In the genomic region with DNA sequence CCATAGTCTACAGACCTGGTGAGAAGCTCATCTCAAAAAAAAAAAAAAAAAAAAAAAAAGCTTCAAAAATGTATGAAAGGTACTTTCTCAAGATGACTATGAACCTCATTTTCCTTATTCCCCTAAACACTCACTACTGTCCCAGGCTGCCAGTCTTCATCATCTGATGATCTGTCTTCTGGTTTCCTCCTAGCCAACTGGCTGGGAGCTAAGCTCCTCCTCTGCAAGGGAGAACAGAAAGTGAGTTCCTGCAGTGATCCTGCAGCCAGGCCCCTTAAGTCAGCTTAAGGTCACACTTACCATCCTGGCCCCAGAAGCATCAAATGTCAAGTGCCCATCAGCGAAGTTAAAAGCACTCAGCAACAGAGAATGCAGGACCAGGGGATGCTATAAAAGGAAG, we compare ENCODE assay signal across 8 mouse cellular contexts. TPM values are rescaled to one million over a fixed set of nuclear protein-coding genes. Genes with fewer than 3 reads are reported as not detected.
DNase-seq lines count a peak whose midpoint lies in the region; ATAC-seq and TF ChIP-seq lines count a peak whose summit lies in the region.

No protein-coding gene starts in this region.

- H3K4me2 ChIP-seq in forebrain, postnatal 0 days (ENCODE audit: low read depth), result peak overlapping the region; percentile 55; the same call in 1 of the 2 replicates

- H3K27me3 ChIP-seq in C2C12 (ENCODE audit: control insufficient read depth, insufficient read depth, insufficient read length) (no peaks in the 10 kb centered on the region), G1E (ENCODE audit: insufficient read depth, low read length) (no peaks in the 10 kb centered on the region)
- no peaks in the 10 kb centered on the region for H3K27me3 ChIP-seq in forebrain, postnatal 0 days (ENCODE audit: insufficient read depth, low read length)

- H3K79me2 ChIP-seq in C2C12 (ENCODE audit: control insufficient read depth, insufficient read depth) (peaks cover 27% of the 10 kb centered on the region), macrophage (ENCODE audit: inconsistent target) (peaks cover 15% of the 10 kb centered on the region)

- H3K36me3 ChIP-seq in C2C12 (ENCODE audit: control insufficient read depth, insufficient read depth), result peaks cover 4% of the 10 kb centered on the region
- peaks cover 41% of the 10 kb centered on the region for H3K36me3 ChIP-seq in G1E (replicated peaks)
- no peaks in the 10 kb centered on the region for H3K36me3 ChIP-seq in forebrain, postnatal 0 days (ENCODE audit: insufficient read depth)
- H3K36me3 ChIP-seq in macrophage (ENCODE audit: inconsistent target), result no peaks in the 10 kb centered on the region

- H3K79me3 ChIP-seq in C2C12 (ENCODE audit: low read depth), result peaks cover 5% of the 10 kb centered on the region

- H3ac ChIP-seq in C2C12 (ENCODE audit: control insufficient read depth, insufficient read length, low read depth), result peak overlapping the region; percentile 66

- peak overlapping the region; percentile 54 for H3K4me3 ChIP-seq in C2C12 (ENCODE audit: insufficient read depth, poor library complexity, severe bottlenecking)
- peak overlapping the region; percentile 74 for H3K4me3 ChIP-seq in G1E (ENCODE audit: low read depth, low read length)
- peak overlapping the region; percentile 60 for H3K4me3 ChIP-seq in forebrain, postnatal 0 days (ENCODE audit: low read depth, low read length)
- peak overlapping the region; percentile 90 for H3K4me3 ChIP-seq in macrophage (ENCODE audit: inconsistent target)

- intact Hi-C loops in left cerebral cortex, postnatal 25 days (cut with DNase I), result no loop called here

- no peak for ATAC-seq in G1E (ENCODE audit: extremely low read depth, insufficient number of reproducible peaks, low FRiP score, poor library complexity, severe bottlenecking)
- no peak for ATAC-seq in forebrain, postnatal 0 days

- 3% methylated on average over 1 of the region's 1 CpGs for WGBS in forebrain, postnatal 0 days
- 11% methylated on average over 1 of the region's 1 CpGs for WGBS in macrophage (ENCODE audit: missing documents)

- no peaks in the 10 kb centered on the region for H3K9me3 ChIP-seq in G1E (replicated peaks)
- H3K9me3 ChIP-seq in forebrain, postnatal 0 days (ENCODE audit: low read length), result no peaks in the 10 kb centered on the region

- no peak for DNase-seq in G1E (ENCODE audit: low spot score)
- DNase-seq in forebrain, postnatal 0 days, result no peak
- DNase-seq in frontal cortex, adult 2 months (ENCODE audit: extremely low spot score in 1 of 2, low spot score in 1 of 2), result no peak
- no peak for DNase-seq in cerebellum, postnatal 36 days
- DNase-seq in left cerebral cortex, adult 11 months (ENCODE audit: low spot score), result no peak
- no peak for DNase-seq in left cerebral cortex, postnatal 25 days (ENCODE audit: low spot score in 2 of 2)

- no peak overlapping the region for H3K9ac ChIP-seq in forebrain, postnatal 0 days

- TF ChIP-seq CTCF in C2C12 (IDR thresholded peaks at IDR 0.05; ENCODE audit: control insufficient read depth, insufficient read depth, insufficient read length), result no peak
- no peak for TF ChIP-seq CTCF in G1E (IDR thresholded peaks at IDR 0.05; ENCODE audit: low read depth, low read length)
- no peak for TF ChIP-seq CTCF in forebrain, postnatal 0 days (IDR thresholded peaks at IDR 0.05; ENCODE audit: low read depth)

- no peak overlapping the region for H3K27ac ChIP-seq in forebrain, postnatal 0 days (ENCODE audit: low read depth, low read length)
- peak overlapping the region; percentile 59 for H3K27ac ChIP-seq in macrophage

- H3K4me1 ChIP-seq in G1E (ENCODE audit: insufficient read depth, low read depth, low read length), result peaks cover 53% of the 10 kb centered on the region
- H3K4me1 ChIP-seq in forebrain, postnatal 0 days (ENCODE audit: insufficient read depth), result no peaks in the 10 kb centered on the region

TF ChIP-seq in C2C12, 6 proteins besides CTCF, POLR2A, EP300 and RAD21:
- no peak for TF ChIP-seq MYOG (IDR thresholded peaks at IDR 0.05; ENCODE audit: control insufficient read depth, extremely low read depth, insufficient read length)
- TF ChIP-seq USF1 (IDR thresholded peaks at IDR 0.05; ENCODE audit: low read depth), result no peak
- no peak for TF ChIP-seq MYOD1 (IDR thresholded peaks at IDR 0.05; ENCODE audit: control insufficient read depth, insufficient read length, low read depth)
- no peak for TF ChIP-seq MAX (IDR thresholded peaks at IDR 0.05)
- no peak for TF ChIP-seq CEBPB (IDR thresholded peaks at IDR 0.05; ENCODE audit: low read depth)
- no peak for TF ChIP-seq FOSL1 (IDR thresholded peaks at IDR 0.05; ENCODE audit: insufficient read depth, low read length, poor library complexity, severe bottlenecking)

RNA-seq across cellular contexts. Expression of a gene that starts 0.7 kb away (rescaled TPM):
- 11.5 TPM for polyA plus RNA-seq in C2C12 (2012; fragmentation: generic; extraction: Trizol)
- 46.1 and 56.1 TPM in 2 replicates for total RNA-seq in G1E (2014; fragmentation: Nextera tagmentation)
- 43.2 and 47.0 TPM in 2 replicates for total RNA-seq in G1E (2017)
- polyA plus RNA-seq in G1E (2012), result 2.4 and 3.4 TPM in 2 replicates
- 2.0 and 3.2 TPM in 2 replicates for total RNA-seq in forebrain, postnatal 0 days (2014; rRNA removed)
- 2.6 and 3.5 TPM in 2 replicates for polyA plus RNA-seq in forebrain, postnatal 0 days (2015; fragmentation: Nextera tagmentation; extraction: Ambion mirVana)
- 10 to 100 TPM in 20 of 26 experiments, 1 to 10 TPM in 6; 4.4 to 33.6 (median 15.3) TPM for total RNA-seq in macrophage (2018; cell fraction: chromatin; rRNA removed)
- 1 to 10 TPM; 2.1 to 6.7 (median 3.7) TPM for total RNA-seq in macrophage (2018; cell fraction: cytosol; rRNA removed)
- 10 to 100 TPM in 6 of 26 experiments, 1 to 10 TPM in 20; 2.3 to 50.1 (median 8.6) TPM for total RNA-seq in macrophage (2018; cell fraction: nucleus; rRNA removed)
- polyA plus RNA-seq in macrophage (2018), result 2.2 to 12.5 TPM (median 3.6 TPM) in 3 replicates
- 0.86 and 0.94 TPM in 2 replicates for polyA plus RNA-seq in frontal cortex, adult 2 months (2012; rRNA removed)
- total RNA-seq in left cerebral cortex, postnatal 25 days (2021), result under 1 TPM; 0.32 to 0.64 TPM

RNA-seq across cellular contexts. Expression of a gene that starts 0.9 kb away (rescaled TPM):
- polyA plus RNA-seq in C2C12 (2012; fragmentation: generic; extraction: Trizol), result 60.4 TPM
- 35.2 and 40.5 TPM in 2 replicates for total RNA-seq in G1E (2014; fragmentation: Nextera tagmentation)
- total RNA-seq in G1E (2017), result 37.2 and 47.0 TPM in 2 replicates
- polyA plus RNA-seq in G1E (2012), result 5.5 and 6.2 TPM in 2 replicates
- total RNA-seq in forebrain, postnatal 0 days (2014; rRNA removed), result 80.3 and 83.0 TPM in 2 replicates
- 52.7 and 57.6 TPM in 2 replicates for polyA plus RNA-seq in forebrain, postnatal 0 days (2015; fragmentation: Nextera tagmentation; extraction: Ambion mirVana)
- total RNA-seq in macrophage (2018; cell fraction: chromatin; rRNA removed), result 100 to 1,000 TPM in 1 of 26 experiments, 10 to 100 TPM in 25; 28.5 to 142 (median 57.1) TPM
- total RNA-seq in macrophage (2018; cell fraction: cytosol; rRNA removed), result 10 to 100 TPM; 12.4 to 24.5 (median 19.5) TPM
- total RNA-seq in macrophage (2018; cell fraction: nucleus; rRNA removed), result 10 to 100 TPM; 20.0 to 68.1 (median 34.1) TPM
- 16.6 to 29.9 TPM (median 17.1 TPM) in 3 replicates for polyA plus RNA-seq in macrophage (2018)
- 66.6 and 77.5 TPM in 2 replicates for polyA plus RNA-seq in frontal cortex, adult 2 months (2012; rRNA removed)
- total RNA-seq in left cerebral cortex, postnatal 25 days (2021), result 10 to 100 TPM; 73.5 to 77.6 TPM

RNA-seq across cellular contexts. Expression of a gene that starts 28.4 kb away (rescaled TPM):
- polyA plus RNA-seq in C2C12 (2012; fragmentation: generic; extraction: Trizol) (1.4 TPM), G1E (2012) (0.01 TPM in 1 of 2 replicates, not detected in the other), macrophage (2018) (0.09 to 0.10 TPM in 2 of 3 replicates, not detected in the other)
- total RNA-seq in G1E (2014; fragmentation: Nextera tagmentation) (0.10 and 0.15 TPM in 2 replicates), G1E (2017) (0.33 and 0.41 TPM in 2 replicates)
- 5.0 and 6.3 TPM in 2 replicates for total RNA-seq in forebrain, postnatal 0 days (2014; rRNA removed)
- polyA plus RNA-seq in forebrain, postnatal 0 days (2015; fragmentation: Nextera tagmentation; extraction: Ambion mirVana), result 2.8 and 3.0 TPM in 2 replicates
- under 1 TPM in 17 of 26 experiments, not detected in 9; 0.12 to 0.67 (median 0.18) TPM for total RNA-seq in macrophage (2018; cell fraction: chromatin; rRNA removed)
- total RNA-seq in macrophage (2018; cell fraction: cytosol; rRNA removed), result under 1 TPM in 19 of 26 experiments, not detected in 7; 0.03 to 0.24 (median 0.09) TPM
- under 1 TPM in 18 of 26 experiments, not detected in 8; 0.06 to 0.99 (median 0.16) TPM for total RNA-seq in macrophage (2018; cell fraction: nucleus; rRNA removed)
- polyA plus RNA-seq in frontal cortex, adult 2 months (2012; rRNA removed), result 11.3 and 12.1 TPM in 2 replicates
- total RNA-seq in left cerebral cortex, postnatal 25 days (2021), result 10 to 100 TPM; 27.9 to 32.8 TPM

RNA-seq across cellular contexts. Expression of a gene that starts 44.6 kb away (rescaled TPM):
- polyA plus RNA-seq in C2C12 (2012; fragmentation: generic; extraction: Trizol) (0.02 TPM), G1E (2012) (not detected in 2 replicates), macrophage (2018) (not detected in 3 replicates)
- total RNA-seq in G1E (2014; fragmentation: Nextera tagmentation) (not detected in 2 replicates), G1E (2017) (0.05 and 0.06 TPM in 2 replicates)
- 0.29 TPM in 1 of 2 replicates, not detected in the other for total RNA-seq in forebrain, postnatal 0 days (2014; rRNA removed)
- 0.07 TPM in 1 of 2 replicates, not detected in the other for polyA plus RNA-seq in forebrain, postnatal 0 days (2015; fragmentation: Nextera tagmentation; extraction: Ambion mirVana)
- not detected for total RNA-seq in macrophage (2018; cell fraction: chromatin; rRNA removed)
- total RNA-seq in macrophage (2018; cell fraction: cytosol; rRNA removed), result not detected
- not detected for total RNA-seq in macrophage (2018; cell fraction: nucleus; rRNA removed)
- 0.20 and 0.23 TPM in 2 replicates for polyA plus RNA-seq in frontal cortex, adult 2 months (2012; rRNA removed)
- total RNA-seq in left cerebral cortex, postnatal 25 days (2021), result under 1 TPM; 0.23 to 0.27 TPM

RNA-seq across cellular contexts. Expression of a gene that starts 47.7 kb away (rescaled TPM):
- polyA plus RNA-seq in C2C12 (2012; fragmentation: generic; extraction: Trizol) (42.6 TPM), G1E (2012) (36.3 and 55.8 TPM in 2 replicates), macrophage (2018) (19.7 to 34.0 TPM (median 33.3 TPM) in 3 replicates)
- total RNA-seq in G1E (2014; fragmentation: Nextera tagmentation) (89.0 and 109 TPM in 2 replicates), G1E (2017) (44.9 and 49.4 TPM in 2 replicates)
- total RNA-seq in forebrain, postnatal 0 days (2014; rRNA removed), result 95.4 and 98.4 TPM in 2 replicates
- 67.5 and 70.2 TPM in 2 replicates for polyA plus RNA-seq in forebrain, postnatal 0 days (2015; fragmentation: Nextera tagmentation; extraction: Ambion mirVana)
- 10 to 100 TPM; 10.8 to 46.3 (median 29.9) TPM for total RNA-seq in macrophage (2018; cell fraction: chromatin; rRNA removed)
- 10 to 100 TPM; 31.1 to 55.0 (median 42.0) TPM for total RNA-seq in macrophage (2018; cell fraction: cytosol; rRNA removed)
- 10 to 100 TPM; 16.5 to 48.3 (median 32.0) TPM for total RNA-seq in macrophage (2018; cell fraction: nucleus; rRNA removed)
- polyA plus RNA-seq in frontal cortex, adult 2 months (2012; rRNA removed), result 34.7 and 34.8 TPM in 2 replicates
- 10 to 100 TPM; 45.3 to 47.7 TPM for total RNA-seq in left cerebral cortex, postnatal 25 days (2021)
